Mouse (Mus musculus): Measurements from ENCODE around the gene Sntb2. TPM values are rescaled to one million over a fixed set of nuclear protein-coding genes. Genes with fewer than 3 reads are reported as not detected.
"Not testable (repeated sequence)": the region's sequence is repeated elsewhere in the genome, so short reads cannot be mapped to it uniquely, and the experiment has no call there.

Sntb2 gene
- total RNA-seq (2021), result 31.4 and 52.7 TPM in 2 replicates
- long read RNA-seq, full-length matches to known transcripts, result 37 of 48 reads
- long read RNA-seq, partial matches to known transcripts, result 6 of 48 reads
- long read RNA-seq, other reads (novel, unspliced or antisense), result 5 of 48 reads

- DNase-seq, result peak; percentile 97
These were observed at the start of gene Sntb2 for GRCm38 (mm10) chr8:106935324-106935869. Gene Sntb2 (plus strand): TSS chr8:106935750.

DNA sequence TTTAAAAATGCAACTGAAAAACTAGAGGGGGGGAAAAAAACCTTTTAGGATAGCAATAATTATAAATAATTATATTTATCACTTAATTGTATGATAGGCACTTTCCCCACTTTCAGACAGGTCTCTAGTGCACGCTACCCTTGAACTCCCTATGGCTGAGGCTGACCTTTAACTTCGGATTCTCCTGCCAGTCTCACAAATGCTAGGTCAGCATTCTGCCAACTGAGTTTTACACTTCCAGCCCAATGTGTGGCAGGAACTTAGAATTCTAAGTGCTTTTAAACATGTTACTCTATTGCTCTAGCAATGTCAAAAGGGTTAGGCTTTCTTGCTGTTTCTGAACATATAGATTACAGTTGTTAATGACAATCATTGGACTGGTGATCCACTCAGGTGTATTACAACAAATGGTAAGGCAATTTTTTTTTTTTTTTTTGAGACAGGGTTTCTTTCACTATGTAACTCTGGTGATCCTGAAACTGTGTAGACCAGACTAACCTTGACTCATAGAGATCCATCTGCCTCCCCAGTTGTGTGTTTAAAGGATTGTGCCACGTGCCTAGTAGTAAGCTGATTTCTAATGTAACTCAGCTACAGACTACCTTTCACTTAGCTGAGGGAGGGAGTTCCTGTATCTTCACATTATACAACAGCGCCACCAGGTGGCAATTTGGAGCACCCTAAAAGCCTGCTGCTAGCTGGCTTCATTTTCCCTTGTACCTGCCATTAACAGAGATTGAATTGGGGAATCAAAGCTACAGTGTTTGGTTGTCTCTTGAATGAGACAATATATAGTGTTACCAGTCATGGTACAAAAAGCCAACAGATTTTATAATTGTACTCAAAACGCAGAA, 48.0 kb upstream of the Sntb2 start:
- peak; percentile 77 for DNase-seq

- no peak for DNase-seq
These were observed 46.7 kb upstream of the Sntb2 start for GRCm38 (mm10) chr8:106888803-106889202.

DNA sequence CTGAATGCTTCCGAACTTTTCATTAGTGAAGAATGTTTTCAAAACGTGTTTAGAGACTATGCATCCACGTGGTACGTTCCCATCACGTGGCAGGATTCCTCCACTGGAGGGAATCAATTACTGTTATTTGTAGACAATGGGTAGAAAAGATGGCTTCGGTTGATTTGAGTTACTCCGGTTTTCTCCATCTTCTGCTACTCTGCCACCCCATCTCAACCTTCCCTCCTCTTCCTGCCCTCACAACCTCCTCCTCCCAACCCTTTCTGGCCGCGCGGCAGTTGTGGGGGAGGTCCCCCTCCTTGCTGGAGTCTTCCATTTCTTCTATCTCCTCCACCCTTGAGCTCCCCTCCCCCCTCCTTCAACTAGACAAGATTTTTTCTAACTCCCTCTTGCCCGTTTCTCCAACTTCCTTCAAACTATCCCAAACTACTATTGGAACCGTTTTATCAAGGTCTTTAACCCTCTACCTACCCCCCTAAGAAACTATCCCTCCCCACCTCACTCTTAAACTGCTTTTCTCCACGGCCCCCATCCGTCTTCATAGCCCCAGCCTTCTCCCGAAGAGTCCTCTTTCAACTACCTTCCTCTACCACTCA, 43.2 kb upstream of the Sntb2 start:
- peak; percentile 31 for DNase-seq

DNA sequence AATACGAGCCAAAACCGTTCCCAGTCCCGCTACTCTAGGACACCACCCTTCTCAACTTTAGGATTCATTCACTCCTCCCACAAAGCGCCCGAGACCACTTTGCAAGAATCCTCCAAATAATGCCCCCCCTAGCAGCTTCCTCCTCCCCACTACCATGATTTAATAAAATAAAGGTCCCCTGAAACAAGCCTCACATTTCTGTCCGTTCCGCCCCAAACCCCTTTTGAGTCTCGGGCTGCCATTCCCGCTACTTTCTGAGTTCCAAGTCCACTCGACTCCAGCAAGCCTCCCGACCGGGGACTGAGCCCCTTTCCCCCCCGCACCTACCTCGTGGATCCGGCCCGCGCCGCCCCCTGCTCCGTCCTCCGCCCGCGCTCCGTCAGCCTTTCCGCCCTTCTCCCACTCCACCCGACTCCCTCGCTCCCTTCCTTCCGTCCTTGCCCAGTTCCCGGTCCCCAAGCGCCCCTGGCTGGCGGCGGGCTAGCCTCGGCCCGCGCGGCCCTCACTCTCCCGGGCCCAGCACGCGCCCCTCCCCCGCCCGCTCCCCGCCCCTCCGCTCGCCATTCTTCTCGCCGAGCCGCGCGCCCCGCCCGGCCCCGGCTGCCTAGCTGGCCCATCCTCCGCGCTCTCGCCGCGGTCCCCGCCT, 42.6 kb upstream of the Sntb2 start:
- peak; percentile 71 for DNase-seq

GRCm38 (mm10) chr8:106893481-106894156, 41.9 kb upstream of the Sntb2 start, which contains the start of gene Utp4:
Gene Utp4 (plus strand): TSS chr8:106893636.
- DNase-seq, result peak; percentile 91

DNA sequence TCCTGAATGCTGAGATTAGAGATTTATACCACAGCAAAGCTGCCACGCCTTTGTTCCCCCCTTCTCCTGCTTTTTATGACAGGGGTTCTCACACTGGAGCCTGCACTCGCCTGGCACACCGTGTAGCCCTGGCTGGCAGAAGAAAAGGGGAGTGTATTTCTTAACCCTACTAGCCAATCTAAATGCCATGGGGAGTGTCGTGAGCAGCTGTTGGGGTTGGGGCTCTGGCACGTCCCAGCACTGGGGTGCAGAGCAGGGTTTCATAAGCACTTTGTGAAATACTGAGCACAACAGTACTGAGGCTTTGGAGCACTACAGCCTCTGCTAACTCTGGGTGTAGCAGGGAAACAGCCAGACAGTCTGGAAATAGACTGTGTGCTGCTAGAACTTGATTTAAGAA, 36.1 kb upstream of the Sntb2 start:
- no peak for DNase-seq

DNA sequence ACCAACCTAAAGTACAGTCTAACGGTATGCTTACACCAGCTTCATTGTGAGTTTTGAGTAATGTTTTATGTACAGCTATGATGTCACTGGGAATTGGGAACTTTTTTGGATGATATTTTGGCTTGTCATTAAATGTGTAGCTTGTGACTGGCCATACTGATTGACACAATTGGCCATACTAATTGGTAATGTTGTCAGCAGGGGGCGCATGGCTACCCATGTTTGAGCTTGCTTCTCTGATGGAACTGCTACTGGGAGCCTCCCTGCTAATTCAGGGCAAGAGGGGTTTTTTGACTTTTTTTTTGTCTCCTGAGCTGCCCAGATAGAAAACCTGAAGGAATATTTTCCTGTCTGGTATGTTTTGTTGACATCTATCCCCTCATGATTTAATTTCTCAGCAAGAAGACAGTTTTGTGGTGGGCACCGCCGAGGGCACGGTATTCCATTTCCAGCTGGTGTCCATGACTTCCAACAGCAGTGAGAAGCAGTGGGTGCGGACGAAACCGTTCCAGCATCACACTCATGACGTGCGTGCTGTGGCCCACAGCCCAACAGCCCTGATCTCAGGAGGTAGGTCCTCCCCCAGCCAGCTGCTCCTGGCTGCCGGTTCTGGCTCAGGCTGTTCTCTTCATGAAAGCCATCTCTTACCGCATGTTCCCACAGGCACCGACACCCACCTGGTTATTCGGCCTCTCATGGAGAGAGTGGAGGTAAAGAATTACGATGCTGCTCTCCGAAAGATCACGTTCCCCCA, 29.6 kb upstream of the Sntb2 start:
- peak; percentile 72 for DNase-seq

DNA sequence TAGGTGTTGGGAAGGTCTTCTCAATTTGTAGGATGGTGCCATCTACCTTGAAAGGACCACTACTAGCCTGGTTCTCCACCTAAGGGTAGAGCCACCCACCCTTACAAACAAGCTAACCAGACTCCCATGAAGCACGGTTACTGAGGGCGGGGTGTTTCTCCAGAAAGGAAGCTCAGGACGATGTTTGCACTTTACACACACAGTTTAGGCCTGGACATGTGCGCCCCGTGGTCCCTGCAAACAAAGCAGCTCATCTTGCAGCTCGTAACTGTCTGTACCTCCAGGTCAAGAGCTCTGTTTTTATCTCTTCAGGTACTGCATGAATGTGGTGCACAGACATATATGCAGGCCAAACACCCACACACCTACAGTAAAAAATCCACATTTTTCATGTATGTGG, 28.9 kb upstream of the Sntb2 start:
- no peak for DNase-seq

DNA sequence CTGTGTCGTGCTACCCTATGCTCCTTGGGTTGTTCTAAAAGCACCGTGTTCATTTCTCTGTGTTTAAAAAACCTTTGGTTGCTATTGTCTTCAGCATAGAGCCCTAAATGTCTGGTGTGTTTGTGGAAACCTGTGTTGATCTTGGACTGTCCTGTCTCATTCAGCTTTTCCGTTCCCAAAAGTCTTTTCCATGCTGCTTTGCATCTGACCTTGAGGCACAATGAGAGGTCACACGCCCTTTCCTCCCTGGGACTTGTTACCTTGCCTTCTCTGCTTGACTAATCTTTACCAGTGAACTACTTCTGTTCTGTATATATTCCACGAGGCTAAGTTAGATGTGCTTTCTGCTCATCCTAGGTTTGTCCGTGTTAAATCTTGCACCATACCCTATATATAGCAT, 28.1 kb upstream of the Sntb2 start:
- no peak for DNase-seq

DNA sequence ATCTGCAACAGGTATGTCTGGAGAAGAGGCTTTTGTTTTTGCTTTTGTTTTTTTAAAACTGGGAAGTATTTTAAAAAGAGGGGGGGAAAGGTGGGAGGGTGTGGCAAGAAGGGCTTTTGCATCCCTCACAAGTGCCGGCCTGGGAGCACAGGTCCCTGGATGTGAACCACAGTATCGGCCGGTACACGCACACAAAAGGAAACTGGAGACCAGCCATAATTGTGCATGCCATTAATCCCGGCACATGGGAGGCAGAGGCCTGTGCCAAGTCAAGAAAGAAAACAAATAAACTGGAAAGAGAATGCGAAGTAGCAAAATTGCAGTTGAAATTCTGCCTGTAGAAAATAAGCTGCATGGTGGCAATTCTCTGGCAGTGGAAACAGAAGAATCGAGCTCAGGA, 27.3 kb upstream of the Sntb2 start:
- DNase-seq, result no peak

DNA sequence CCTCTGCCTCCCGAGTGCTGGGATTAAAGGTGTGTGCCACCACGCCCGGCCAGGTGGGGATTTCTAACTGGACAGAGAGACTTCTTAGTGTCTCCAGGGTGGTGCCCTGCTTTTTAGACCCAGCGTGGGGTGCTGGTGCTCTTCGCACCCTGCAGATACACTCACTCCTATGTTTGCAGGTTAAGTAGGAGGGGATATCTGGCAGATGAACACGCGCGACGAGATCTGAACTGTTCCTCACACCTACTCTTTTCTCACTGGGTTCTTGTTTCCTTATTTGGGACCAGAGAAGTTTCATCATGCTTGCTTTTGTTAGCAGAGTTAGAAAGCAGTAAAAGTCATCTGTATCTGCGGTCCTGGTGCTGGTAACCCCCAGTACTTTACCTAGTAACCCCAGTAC, 21.9 kb upstream of the Sntb2 start:
- no peak for DNase-seq

GRCm38 (mm10) chr8:106919721-106920394, 15.7 kb upstream of the Sntb2 start:
- no peak for DNase-seq

DNA sequence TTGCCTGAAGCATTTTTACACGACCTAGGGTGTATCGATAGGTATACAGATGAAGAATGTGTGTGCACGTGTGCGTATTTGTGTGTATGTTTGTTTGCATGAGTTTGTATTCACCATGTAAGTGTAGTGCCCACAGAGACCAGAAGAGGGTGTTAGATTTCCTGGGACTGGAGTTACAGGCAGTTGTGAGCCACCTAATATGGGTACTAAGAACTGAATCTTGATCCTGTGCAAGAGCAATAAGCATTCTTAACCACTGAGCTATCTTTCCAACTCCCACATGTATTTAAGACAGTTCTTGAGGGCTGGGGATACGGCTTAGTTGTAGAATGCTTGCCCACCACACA, 15.2 kb upstream of the Sntb2 start:
- no peak for DNase-seq

- DNase-seq, result no peak
These were observed 11.5 kb upstream of the Sntb2 start for GRCm38 (mm10) chr8:106924057-106924456.

DNA sequence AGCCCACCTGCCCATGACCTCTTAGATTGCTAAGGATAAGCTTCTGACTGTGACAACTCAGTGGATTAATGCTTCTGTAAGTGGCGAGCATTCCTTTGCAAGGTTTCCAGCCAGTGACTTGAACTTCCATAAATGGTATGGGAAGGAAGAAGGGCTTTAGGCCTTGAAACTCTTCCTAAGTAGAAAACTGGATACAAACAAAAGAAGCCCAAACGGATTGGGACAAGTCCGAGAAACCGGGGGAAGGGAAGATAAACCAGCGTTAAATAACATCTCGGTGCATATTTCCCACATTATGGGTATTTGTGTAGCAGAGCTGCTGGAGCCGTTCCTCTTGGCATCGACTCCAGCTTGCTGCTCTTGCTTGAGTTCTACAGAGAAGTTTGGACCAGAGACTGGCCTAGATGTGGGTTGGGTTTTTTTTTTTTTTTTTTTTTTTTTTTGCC, 10.6 kb upstream of the Sntb2 start:
- no peak for DNase-seq

DNA sequence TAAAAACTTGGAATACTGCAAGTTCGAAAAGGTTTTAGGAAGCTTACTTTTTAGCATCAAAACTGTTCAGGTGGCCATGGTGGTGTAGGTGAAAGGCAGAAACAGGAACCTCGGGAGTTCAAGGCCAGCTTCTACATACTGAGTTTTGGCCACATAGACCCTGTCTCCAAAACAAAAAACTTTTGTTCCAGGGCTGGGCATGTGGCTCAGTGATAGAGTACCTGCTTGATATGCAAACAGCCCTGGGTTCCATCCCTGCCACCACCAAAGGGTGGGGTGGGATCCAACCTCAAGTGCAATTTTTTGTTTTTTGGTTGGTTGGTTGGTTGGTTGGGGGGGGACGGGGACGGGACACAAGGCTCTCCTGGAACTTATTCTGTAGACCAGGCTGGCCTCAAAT, 10.1 kb upstream of the Sntb2 start:
- no peak for DNase-seq

GRCm38 (mm10) chr8:106927247-106927646, 8.3 kb upstream of the Sntb2 start:
- no peak for DNase-seq

GRCm38 (mm10) chr8:106928182-106928581, 7.4 kb upstream of the Sntb2 start:
- not testable (repeated sequence) for DNase-seq

- peak; percentile 39 for DNase-seq
These were observed 6.2 kb upstream of the Sntb2 start for GRCm38 (mm10) chr8:106929155-106929913.

Measured in adrenal gland, postnatal 25 days (tissue).